Comparison of ENCODE assay signal across 10 mouse cellular contexts in genomic region chr7:71472384-71473141, GRCm38 (mm10).
A peak's percentile ranks its signal among the peaks of the same experiment; 100 is the strongest.
DNase-seq lines count a peak whose midpoint lies in the region; ATAC-seq and TF ChIP-seq lines count a peak whose summit lies in the region.
"Had no signal": no experiment of that assay in that cellular context is flagged by ENCODE, and none has a peak within 500 bp of the region (broad histone marks: within the 10 kb centered on the region; RNA-seq: fewer than 3 reads in every experiment).

No protein-coding gene starts in this region.

- H3K27me3 ChIP-seq in forebrain, embryonic 14.5 days (replicated peaks; ENCODE audit: control insufficient read depth, insufficient read depth, low read length), result no peaks in the 10 kb centered on the region
- no peaks in the 10 kb centered on the region for H3K27me3 ChIP-seq in neural tube, embryonic 12.5 days (replicated peaks)
- no peaks in the 10 kb centered on the region for H3K27me3 ChIP-seq in midbrain, embryonic 15.5 days (replicated peaks)
- H3K27me3 ChIP-seq: hindbrain, embryonic 12.5 days had no signal

- no peak overlapping the region for H3K4me2 ChIP-seq in forebrain, embryonic 14.5 days (ENCODE audit: low read length)
- peak overlapping the region; percentile 48 for H3K4me2 ChIP-seq in neural tube, embryonic 12.5 days (replicated peaks)
- no peak overlapping the region for H3K4me2 ChIP-seq in midbrain, embryonic 15.5 days
- H3K4me2 ChIP-seq: hindbrain, embryonic 12.5 days had no signal

- no peak overlapping the region for H3K9ac ChIP-seq in forebrain, embryonic 14.5 days (ENCODE audit: low read length)
- no peak overlapping the region for H3K9ac ChIP-seq in neural tube, embryonic 12.5 days
- H3K9ac ChIP-seq in midbrain, embryonic 15.5 days, result no peak overlapping the region
- H3K9ac ChIP-seq: hindbrain, embryonic 12.5 days had no signal

- 0 out of 2 replicates have a peak overlapping the region, but pooled peaks have one; percentile 15 for H3K27ac ChIP-seq in layer of hippocampus, adult 2 months
- H3K27ac ChIP-seq in forebrain, embryonic 14.5 days (ENCODE audit: low read depth, low read length), result peak overlapping the region; percentile 4; the same call in 1 of the 2 replicates
- H3K27ac ChIP-seq in neural tube, embryonic 12.5 days, result peak overlapping the region; percentile 42; the same call in 1 of the 2 replicates
- H3K27ac ChIP-seq in midbrain, embryonic 15.5 days, result no peak overlapping the region
- H3K27ac ChIP-seq: hindbrain, embryonic 12.5 days had no signal

- DNase-seq in gastrocnemius, postnatal 10 days, result peak; percentile 26
- DNase-seq in gastrocnemius, postnatal 25 days, result no peak
- no peak for DNase-seq in layer of hippocampus, adult 2 months (ENCODE audit: low spot score in 2 of 2)
- DNase-seq in layer of hippocampus, postnatal 10 days (ENCODE audit: low spot score in 2 of 2), result no peak
- DNase-seq in forebrain, embryonic 14.5 days (ENCODE audit: low spot score), result peak; percentile 29
- no peak for DNase-seq in yolk sac, embryonic 10.5 days (ENCODE audit: low spot score)
- DNase-seq: spleen, adult 18-20 months had no signal

- no peaks in the 10 kb centered on the region for H3K4me1 ChIP-seq in forebrain, embryonic 14.5 days (ENCODE audit: control insufficient read depth, insufficient read depth, low read length)
- peaks cover 18% of the 10 kb centered on the region for H3K4me1 ChIP-seq in neural tube, embryonic 12.5 days
- no peaks in the 10 kb centered on the region for H3K4me1 ChIP-seq in midbrain, embryonic 15.5 days

- ATAC-seq in forebrain, embryonic 14.5 days, result peak; percentile 48; the same call in 1 of the 2 replicates
- ATAC-seq in neural tube, embryonic 12.5 days (ENCODE audit: low FRiP score, low read depth), result no peak
- ATAC-seq in midbrain, embryonic 15.5 days (replicated peaks), result no peak

- WGBS in forebrain, embryonic 14.5 days, result 78% methylated on average over 12 of the region's 12 CpGs
- 54% methylated on average over 12 of the region's 12 CpGs for WGBS in neural tube, embryonic 12.5 days
- WGBS in midbrain, embryonic 15.5 days, result 82% methylated on average over 12 of the region's 12 CpGs

- H3K4me3 ChIP-seq in layer of hippocampus, adult 2 months, result peak overlapping the region; percentile 22; the same call in 1 of the 2 replicates
- H3K4me3 ChIP-seq in forebrain, embryonic 14.5 days (ENCODE audit: low read depth, low read length), result no peak overlapping the region
- no peak overlapping the region for H3K4me3 ChIP-seq in neural tube, embryonic 12.5 days
- no peak overlapping the region for H3K4me3 ChIP-seq in midbrain, embryonic 15.5 days
- H3K4me3 ChIP-seq: hindbrain, embryonic 12.5 days had no signal

- no peaks in the 10 kb centered on the region for H3K36me3 ChIP-seq in forebrain, embryonic 14.5 days (ENCODE audit: control insufficient read depth, insufficient read depth, low read length)
- no peaks in the 10 kb centered on the region for H3K36me3 ChIP-seq in neural tube, embryonic 12.5 days
- no peaks in the 10 kb centered on the region for H3K36me3 ChIP-seq in midbrain, embryonic 15.5 days (replicated peaks)
- H3K36me3 ChIP-seq: hindbrain, embryonic 12.5 days had no signal

- H3K9me3 ChIP-seq in forebrain, embryonic 14.5 days (replicated peaks; ENCODE audit: control insufficient read depth, low read length), result no peaks in the 10 kb centered on the region
- no peaks in the 10 kb centered on the region for H3K9me3 ChIP-seq in neural tube, embryonic 12.5 days
- H3K9me3 ChIP-seq in midbrain, embryonic 15.5 days, result no peaks in the 10 kb centered on the region
- H3K9me3 ChIP-seq: hindbrain, embryonic 12.5 days had no signal

- no peak for TF ChIP-seq CTCF in layer of hippocampus, adult 2 months (conservative IDR thresholded peaks at IDR 0.05)

Comparison
In these comparisons a context has a peak if more than half of its experiments do, and no peak if none do; other contexts are left out.
1. DNase-seq: peak in gastrocnemius, postnatal 10 days (single experiment) and forebrain, embryonic 14.5 days (single experiment); none in gastrocnemius, postnatal 25 days (single experiment), layer of hippocampus, adult 2 months (0 of 2), layer of hippocampus, postnatal 10 days (0 of 2) and yolk sac, embryonic 10.5 days (single experiment).